Mouse (Mus musculus) ES-Bruce4 (cell line): Measurements from ENCODE around the gene Zfr2. TPM values are rescaled to one million over a fixed set of nuclear protein-coding genes. Genes with fewer than 3 reads are reported as not detected.

ENCODE experiments used
- H3K27ac ChIP-seq: 2 replicates; pipeline ENCODE4 v1.5.1; 2012; ENCODE audit warnings: low read length, inconsistent platforms; ENCODE audit not compliant: insufficient read depth
- H3K27me3 ChIP-seq: 2 replicates; pipeline ENCODE4 v1.6.1; 2012; ENCODE audit warnings: mild to moderate bottlenecking, low read length, inconsistent platforms; ENCODE audit not compliant: control insufficient read depth, poor library complexity, insufficient read depth, severe bottlenecking
- H3K36me3 ChIP-seq: 2 replicates; pipeline ENCODE4 v1.6.1; 2012; ENCODE audit warnings: inconsistent platforms, mild to moderate bottlenecking, low read length, moderate library complexity; ENCODE audit not compliant: control insufficient read depth, poor library complexity, insufficient read depth, severe bottlenecking
- H3K4me1 ChIP-seq: one replicate; pipeline ENCODE4 v1.8.1; 2011; ENCODE audit warnings: low read length; ENCODE audit not compliant: control insufficient read depth, insufficient read depth
- H3K4me3 ChIP-seq: 2 replicates; pipeline ENCODE4 v1.5.1; 2011; ENCODE audit warnings: low read depth, mild to moderate bottlenecking, low read length
- H3K9ac ChIP-seq: 2 replicates; pipeline ENCODE4 v1.6.1; 2012; ENCODE audit warnings: low read depth, mild to moderate bottlenecking, inconsistent platforms; ENCODE audit not compliant: poor library complexity, severe bottlenecking
- H3K9me3 ChIP-seq: replicated peaks from 2 replicates; pipeline ENCODE4 v1.6.1; 2012; ENCODE audit warnings: mild to moderate bottlenecking, low read length, inconsistent platforms; ENCODE audit not compliant: control insufficient read depth, poor library complexity, insufficient read depth, severe bottlenecking
- CTCF ChIP-seq: IDR thresholded peaks from one replicate; pipeline ENCODE4 v1.8.1; 2011; ENCODE audit warnings: low read depth, low read length
- EP300 ChIP-seq: IDR thresholded peaks from 2 replicates; pipeline ENCODE4 v1.6.1; 2011; ENCODE audit warnings: low read depth, low read length; ENCODE audit not compliant: insufficient read depth
- POLR2A ChIP-seq: IDR thresholded peaks from one replicate; pipeline ENCODE4 v1.8.1; 2011; ENCODE audit warnings: low read length; ENCODE audit not compliant: insufficient read depth
- polyA plus RNA-seq: library from polyadenylated mRNA; stranded (reverse); fragments of >200 nt; gene quantifications from 2 replicates; pipeline ENCODE4 v1.2.4, GENCODE M21; 2011; ENCODE audit warnings: low read depth; ENCODE audit not compliant: missing spikeins, insufficient read depth, insufficient read length

Gene Zfr2
- polyA plus RNA-seq, 1 experiment: 11.6 TPM

DNA sequence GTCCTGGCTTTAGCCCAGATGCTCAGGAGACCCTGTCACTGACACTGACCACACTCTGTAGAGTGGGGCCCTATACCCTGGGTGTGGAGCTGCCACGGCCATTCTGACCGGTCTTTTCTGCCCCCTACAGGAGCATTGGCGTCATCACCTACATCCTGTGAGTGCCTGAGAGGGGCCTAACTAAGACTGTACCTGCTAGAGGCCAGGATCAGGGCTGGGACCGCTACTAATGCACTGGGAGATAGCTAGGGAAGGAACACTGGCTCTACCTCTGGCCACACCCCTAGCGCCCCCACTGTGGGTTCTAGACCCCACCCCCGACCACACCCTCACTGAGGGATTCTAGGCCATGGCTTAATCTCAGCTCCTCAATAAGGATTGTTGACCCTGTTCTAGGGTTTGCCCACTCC, 42.0 kb upstream of the Zfr2 start:
- no peak overlapping the region for H3K9ac ChIP-seq
- TF ChIP-seq POLR2A (no peak), CTCF (peak; percentile 57)
- H3K36me3 ChIP-seq: no peaks in the 10 kb centered on the region
- H3K9me3 ChIP-seq: no peaks in the 10 kb centered on the region
- no peaks in the 10 kb centered on the region for H3K27me3 ChIP-seq
- H3K27ac ChIP-seq: no peak overlapping the region
- H3K4me3 ChIP-seq: no peak overlapping the region
- H3K4me1 ChIP-seq: no peaks in the 10 kb centered on the region

DNA sequence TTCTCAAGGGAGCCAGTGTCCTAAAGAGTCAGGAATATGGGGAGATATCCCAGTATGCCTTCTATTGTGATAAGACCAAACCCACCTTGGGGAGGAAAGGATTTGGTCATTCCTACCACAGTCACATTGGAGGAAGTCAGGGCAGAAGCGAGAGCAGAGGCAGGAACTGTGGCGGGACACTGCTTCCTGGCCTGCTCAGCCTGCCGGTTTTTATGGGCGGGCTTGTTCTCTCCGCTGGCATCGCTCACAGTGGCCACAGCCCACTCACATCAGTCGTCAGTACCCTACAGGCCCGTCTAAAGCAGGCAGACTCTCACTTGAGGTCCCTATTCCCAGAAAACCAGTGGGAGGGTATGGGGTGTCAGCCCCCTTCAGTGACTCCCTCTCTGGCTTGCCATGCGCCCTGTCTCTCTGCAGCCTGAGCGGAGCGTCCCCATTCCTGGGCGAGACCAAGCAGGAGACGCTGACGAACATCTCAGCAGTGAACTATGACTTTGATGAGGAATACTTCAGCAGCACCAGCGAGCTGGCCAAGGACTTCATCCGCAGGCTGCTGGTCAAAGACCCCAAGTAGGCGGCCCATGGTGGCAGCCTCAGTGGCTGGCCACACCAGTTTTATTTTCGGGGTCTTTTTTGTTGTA, 41.5 kb upstream of the Zfr2 start:
- Histone ChIP-seq H3K4me1 (no peaks in the 10 kb centered on the region), H3K36me3 (no peaks in the 10 kb centered on the region), H3K27me3 (no peaks in the 10 kb centered on the region), H3K4me3 (peak overlapping the region; percentile 14), H3K9ac (peak overlapping the region; percentile 57), H3K27ac (peak overlapping the region; percentile 20; the same call in 1 of the 2 replicates), H3K9me3 (no peaks in the 10 kb centered on the region)
- no peak for TF ChIP-seq POLR2A
- TF ChIP-seq EP300: no peak
- TF ChIP-seq CTCF: no peak

DNA sequence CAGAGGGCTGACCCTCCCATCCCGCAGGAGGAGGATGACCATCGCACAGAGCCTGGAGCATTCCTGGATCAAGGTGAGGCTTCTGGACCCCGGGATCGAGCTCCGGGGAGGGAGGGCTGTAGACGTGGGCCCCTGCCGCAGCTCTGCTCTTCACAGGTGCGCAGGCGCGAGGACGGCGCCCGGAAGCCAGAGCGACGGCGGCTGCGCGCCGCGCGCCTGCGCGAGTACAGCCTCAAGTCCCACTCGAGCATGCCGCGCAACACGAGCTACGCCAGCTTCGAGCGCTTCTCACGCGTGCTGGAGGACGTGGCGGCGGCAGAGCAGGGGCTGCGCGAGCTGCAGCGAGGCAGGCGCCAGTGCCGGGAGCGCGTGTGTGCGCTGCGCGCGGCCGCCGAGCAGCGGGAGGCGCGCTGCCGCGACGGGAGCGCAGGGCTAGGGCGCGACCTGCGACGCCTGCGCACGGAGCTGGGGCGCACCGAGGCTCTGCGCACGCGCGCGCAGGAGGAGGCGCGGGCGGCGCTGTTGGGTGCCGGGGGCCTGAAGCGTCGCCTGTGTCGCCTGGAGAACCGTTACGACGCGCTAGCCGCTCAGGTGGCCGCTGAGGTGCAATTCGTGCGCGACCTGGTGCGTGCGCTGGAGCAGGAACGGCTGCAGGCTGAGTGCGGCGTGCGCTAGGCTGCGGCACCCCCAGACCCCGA, 40.5 kb upstream of the Zfr2 start:
- Histone ChIP-seq H3K27ac (peak overlapping the region; percentile 31; the same call in 1 of the 2 replicates), H3K36me3 (no peaks in the 10 kb centered on the region), H3K4me1 (no peaks in the 10 kb centered on the region), H3K27me3 (no peaks in the 10 kb centered on the region), H3K9ac (peak overlapping the region; percentile 57), H3K4me3 (peak overlapping the region; percentile 72), H3K9me3 (no peaks in the 10 kb centered on the region)
- TF ChIP-seq EP300 (no peak), POLR2A (peak; percentile 12), CTCF (no peak)

DNA sequence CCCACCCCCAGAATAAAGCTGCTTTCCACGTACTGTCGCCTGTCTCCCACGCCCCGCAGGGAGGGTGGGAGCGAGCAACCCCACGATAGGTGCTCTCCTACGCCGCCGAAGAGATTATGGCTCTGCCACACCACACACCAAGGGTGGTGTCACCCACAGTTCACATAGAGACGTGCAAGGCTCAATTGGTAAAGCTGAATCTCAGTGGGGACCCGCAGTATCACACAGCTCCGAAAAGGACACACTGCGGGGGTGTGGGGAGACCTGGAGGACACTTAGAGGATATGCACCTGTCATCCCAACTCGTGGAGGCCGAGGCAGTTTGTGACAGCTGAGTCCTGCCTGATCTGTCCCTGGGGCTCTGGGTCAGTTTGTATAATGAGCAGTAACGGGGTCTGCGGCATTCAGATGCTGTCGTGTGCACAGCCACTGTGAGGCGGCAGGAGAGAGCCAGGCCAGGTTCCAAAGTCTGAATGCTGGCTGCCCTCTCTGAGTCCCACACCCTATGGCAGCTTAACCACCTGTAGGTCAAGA, 39.9 kb upstream of the Zfr2 start:
- H3K36me3 ChIP-seq: no peaks in the 10 kb centered on the region
- peak overlapping the region; percentile 71 for H3K4me3 ChIP-seq
- H3K4me1 ChIP-seq: no peaks in the 10 kb centered on the region
- no peak overlapping the region for H3K27ac ChIP-seq
- H3K27me3 ChIP-seq: no peaks in the 10 kb centered on the region
- H3K9me3 ChIP-seq: no peaks in the 10 kb centered on the region
- TF ChIP-seq EP300 (no peak), POLR2A (no peak), CTCF (no peak)
- H3K9ac ChIP-seq: peak overlapping the region; percentile 57

DNA sequence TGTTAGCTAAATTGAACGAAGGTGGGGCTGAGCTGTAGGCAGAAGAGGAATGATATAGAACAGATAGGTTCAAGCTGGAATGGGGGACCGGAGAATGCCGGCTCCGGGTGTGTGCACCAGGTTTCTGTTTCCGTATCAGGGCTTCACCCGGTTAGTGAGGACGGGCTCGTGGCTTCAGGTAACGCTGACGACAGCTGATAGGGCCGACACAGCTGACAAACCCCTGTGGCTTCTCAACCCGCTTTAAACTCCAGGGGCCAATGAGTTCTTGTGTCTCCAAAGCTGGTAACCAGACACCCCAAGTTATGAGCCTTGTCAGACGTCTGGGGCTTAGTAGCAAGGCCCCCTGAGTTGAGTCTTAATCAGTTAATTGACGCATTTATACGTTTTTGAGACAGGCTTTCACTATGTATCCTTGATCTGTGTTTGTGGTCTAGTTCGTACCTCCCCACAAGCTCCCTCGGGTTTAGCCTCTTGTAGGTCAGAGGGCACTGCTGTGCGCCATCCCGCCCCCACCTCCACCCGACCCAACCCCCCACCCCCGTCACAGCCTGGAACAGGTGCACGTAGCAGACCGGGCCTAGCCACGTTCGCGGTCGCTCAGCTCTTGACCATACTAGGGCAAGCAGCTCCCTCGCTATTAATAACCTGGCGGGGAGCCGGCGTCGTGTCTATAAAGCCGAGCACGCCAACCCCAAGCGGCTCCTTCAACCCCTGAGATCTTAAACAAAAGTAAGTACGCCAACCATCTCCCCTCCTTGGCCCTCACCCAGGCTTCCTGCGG, 38.8 kb upstream of the Zfr2 start:
- no peaks in the 10 kb centered on the region for H3K27me3 ChIP-seq

More for the DNA sequence above, 38.8 kb upstream of the Zfr2 start:
- no peak overlapping the region for H3K27ac ChIP-seq
- no peaks in the 10 kb centered on the region for H3K4me1 ChIP-seq
- H3K9me3 ChIP-seq: no peaks in the 10 kb centered on the region
- no peak overlapping the region for H3K4me3 ChIP-seq
- peak overlapping the region; percentile 19; the same call in 1 of the 2 replicates for H3K9ac ChIP-seq
- no peaks in the 10 kb centered on the region for H3K36me3 ChIP-seq
- TF ChIP-seq POLR2A: no peak
